Mouse (Mus musculus): ENCODE measurements around the gene Gm20458. TPM values are rescaled to one million over a fixed set of nuclear protein-coding genes. Genes with fewer than 3 reads are reported as not detected.
A peak's percentile ranks its signal among the peaks of the same experiment; 100 is the strongest.

Gm20458 gene
- polyA plus RNA-seq, 1 experiment from 2014 or later, result 3.2 TPM

DNA sequence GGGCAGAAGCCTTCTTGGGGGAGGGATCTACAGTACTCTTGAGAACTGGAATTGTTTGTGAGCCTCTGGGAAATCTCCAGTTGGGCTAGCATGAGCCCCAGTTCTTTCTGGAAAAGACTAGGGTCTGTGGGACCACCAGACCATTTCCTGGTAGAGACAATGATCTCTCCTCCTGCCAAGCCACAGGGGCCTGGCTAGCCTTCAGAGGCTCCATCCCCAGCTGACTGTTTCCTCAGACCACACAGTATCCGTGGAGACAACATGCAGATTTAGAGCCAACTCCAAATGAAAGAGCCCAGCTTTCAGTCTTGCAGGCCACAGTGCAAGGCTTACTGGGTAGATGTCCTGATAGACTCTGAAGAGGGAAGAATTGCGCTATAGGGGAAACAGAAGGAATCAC, 33.4 kb downstream of the Gm20458 start:
- Histone ChIP-seq H3K27ac (ENCODE audit: low read depth, low read length) (no peak overlapping the region), H3K36me3 (ENCODE audit: control insufficient read depth, insufficient read depth, low read length) (no peaks in the 10 kb centered on the region), H3K9ac (ENCODE audit: low read length) (no peak overlapping the region), H3K4me2 (ENCODE audit: low read depth, low read length, severe bottlenecking) (no peak overlapping the region), H3K4me1 (replicated peaks; ENCODE audit: control insufficient read depth, insufficient read depth, low read length) (no peaks in the 10 kb centered on the region; the same call in 1 of the 2 replicates), H3K27me3 (ENCODE audit: control insufficient read depth, insufficient read depth, low read length) (no peaks in the 10 kb centered on the region), H3K4me3 (ENCODE audit: low read depth, low read length) (no peak overlapping the region), H3K9me3 (ENCODE audit: control insufficient read depth, low read length) (no peaks in the 10 kb centered on the region)
- ATAC-seq (replicated peaks; ENCODE audit: low FRiP score) (no peak), DNase-seq (ENCODE audit: low spot score) (no peak)
- WGBS, result 46% methylated on average over 2 of the region's 2 CpGs

DNA sequence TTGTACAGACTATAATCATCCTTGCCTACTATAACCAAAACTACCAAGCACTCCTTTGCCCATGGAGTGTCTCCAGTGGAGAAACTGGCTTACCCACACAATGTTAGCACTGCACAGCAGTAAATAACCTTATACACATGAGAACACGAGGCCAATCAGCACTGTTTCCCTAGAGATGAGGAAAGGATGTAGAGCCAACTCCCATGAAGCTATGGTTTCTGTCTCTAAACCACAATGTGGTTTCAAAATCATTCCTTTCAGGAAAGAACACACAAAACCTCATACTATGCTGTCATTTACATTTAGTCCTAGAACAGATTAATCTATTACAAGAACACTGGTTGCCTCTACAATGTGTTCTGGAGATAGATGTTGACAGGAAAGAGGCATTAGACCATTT, 35.6 kb downstream of the Gm20458 start:
- Histone ChIP-seq H3K4me1 (replicated peaks; ENCODE audit: control insufficient read depth, insufficient read depth, low read length) (no peaks in the 10 kb centered on the region; the same call in 1 of the 2 replicates), H3K27ac (ENCODE audit: low read depth, low read length) (no peak overlapping the region), H3K36me3 (ENCODE audit: control insufficient read depth, insufficient read depth, low read length) (peaks cover 3% of the 10 kb centered on the region; the same call in 1 of the 2 replicates), H3K4me3 (ENCODE audit: low read depth, low read length) (no peak overlapping the region; the same call in 1 of the 2 replicates), H3K9me3 (ENCODE audit: control insufficient read depth, low read length) (no peaks in the 10 kb centered on the region), H3K9ac (ENCODE audit: low read length) (no peak overlapping the region), H3K27me3 (ENCODE audit: control insufficient read depth, insufficient read depth, low read length) (no peaks in the 10 kb centered on the region), H3K4me2 (ENCODE audit: low read depth, low read length, severe bottlenecking) (no peak overlapping the region; the same call in 1 of the 2 replicates)
- no peak for ATAC-seq (replicated peaks; ENCODE audit: low FRiP score)
- WGBS, result 58% methylated on average over 1 of the region's 1 CpGs
- no peak for DNase-seq (ENCODE audit: low spot score)

DNA sequence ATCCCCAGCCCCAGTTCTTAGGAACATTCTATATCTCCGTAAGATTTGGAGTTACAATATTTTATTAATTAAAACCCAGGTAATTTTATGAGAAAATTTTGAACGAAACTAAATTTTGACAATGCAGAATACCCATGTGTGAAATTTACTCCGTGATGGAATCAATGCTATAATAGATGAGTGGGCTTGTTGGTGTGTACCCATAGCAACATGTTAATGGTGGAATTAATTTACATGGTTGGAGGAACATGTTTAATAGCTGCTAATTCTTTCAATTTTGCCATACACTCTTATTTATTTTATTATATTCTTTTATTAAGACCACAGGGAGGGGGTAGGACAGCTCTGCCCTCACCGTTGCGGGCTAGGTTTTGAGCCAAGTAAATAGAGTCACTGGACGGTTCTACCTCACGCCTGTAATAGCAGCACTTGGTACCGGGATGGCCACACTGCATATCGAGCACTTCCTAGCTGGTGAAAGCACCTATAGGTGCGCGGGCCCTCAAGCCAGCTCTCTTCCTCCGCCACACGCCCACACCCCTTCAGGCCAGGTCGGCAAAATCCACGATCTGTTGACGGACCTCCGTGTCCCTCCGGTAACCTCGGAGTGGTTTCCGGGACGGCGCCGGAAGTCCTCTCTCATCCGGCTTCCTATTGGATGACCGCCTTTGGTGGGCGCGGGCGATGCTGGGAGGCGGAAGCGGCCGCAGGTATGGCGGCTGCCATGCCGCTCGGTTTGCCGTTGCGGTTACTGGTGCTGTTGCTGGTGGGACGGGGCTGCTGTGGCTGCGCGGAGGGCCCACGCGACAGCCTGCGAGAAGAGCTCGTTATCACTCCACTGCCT, 36.3 kb downstream of the Gm20458 start, which contains the start of gene Pigt:
Gene Pigt (plus strand): TSS at position 674 of the 844 bp plus-strand sequence.
- Histone ChIP-seq H3K4me3 (ENCODE audit: low read depth, low read length) (peak within 1 kb of the TSS; percentile 88), H3K36me3 (ENCODE audit: control insufficient read depth, insufficient read depth, low read length) (peaks cover 3% of the 10 kb centered on the region), H3K4me1 (replicated peaks; ENCODE audit: control insufficient read depth, insufficient read depth, low read length) (no peaks in the 10 kb centered on the region; the same call in 1 of the 2 replicates), H3K27ac (ENCODE audit: low read depth, low read length) (no peak within 1 kb of the TSS), H3K9me3 (ENCODE audit: control insufficient read depth, low read length) (no peaks in the 10 kb centered on the region), H3K27me3 (ENCODE audit: control insufficient read depth, insufficient read depth, low read length) (no peaks in the 10 kb centered on the region), H3K4me2 (ENCODE audit: low read depth, low read length, severe bottlenecking) (peak within 1 kb of the TSS; percentile 91), H3K9ac (ENCODE audit: low read length) (peak within 1 kb of the TSS; percentile 67)
- 4% methylated on average over 43 of the region's 43 CpGs for WGBS
- ATAC-seq (replicated peaks; ENCODE audit: low FRiP score) (peak; percentile 95), DNase-seq (ENCODE audit: low spot score) (peak; percentile 88)

DNA sequence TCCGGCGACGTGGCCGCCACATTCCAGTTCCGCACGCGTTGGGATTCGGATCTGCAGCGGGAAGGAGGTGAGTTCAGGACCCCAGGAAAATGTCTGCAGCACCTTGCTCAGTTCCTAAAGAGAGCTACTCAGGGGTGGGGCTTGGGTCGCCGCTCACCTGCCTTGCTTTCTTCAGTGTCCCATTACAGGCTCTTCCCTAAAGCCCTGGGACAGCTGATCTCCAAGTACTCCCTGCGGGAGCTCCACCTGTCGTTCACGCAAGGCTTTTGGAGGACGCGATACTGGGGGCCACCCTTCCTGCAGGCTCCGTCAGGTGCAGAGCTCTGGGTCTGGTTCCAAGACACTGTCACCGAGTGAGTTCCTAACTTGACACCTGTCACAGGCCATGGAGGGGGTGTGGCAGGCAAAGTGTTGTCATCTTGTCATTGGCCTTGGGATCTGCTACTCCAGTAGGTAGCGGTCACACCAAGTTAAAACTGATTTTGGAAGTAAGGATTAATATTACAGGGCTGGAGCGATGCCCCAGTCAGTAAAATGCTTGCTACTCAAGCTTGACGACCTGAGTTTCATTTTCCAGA, 37.0 kb downstream of the Gm20458 start:
- H3K4me3 ChIP-seq (ENCODE audit: low read depth, low read length), result peak overlapping the region; percentile 88
- H3K27ac ChIP-seq (ENCODE audit: low read depth, low read length), result no peak overlapping the region
- H3K4me2 ChIP-seq (ENCODE audit: low read depth, low read length, severe bottlenecking), result peak overlapping the region; percentile 91
- H3K9ac ChIP-seq (ENCODE audit: low read length), result peak overlapping the region; percentile 67
- no peaks in the 10 kb centered on the region for H3K27me3 ChIP-seq (ENCODE audit: control insufficient read depth, insufficient read depth, low read length)
- no peaks in the 10 kb centered on the region; the same call in 1 of the 2 replicates for H3K4me1 ChIP-seq (replicated peaks; ENCODE audit: control insufficient read depth, insufficient read depth, low read length)
- no peak for DNase-seq (ENCODE audit: low spot score)
- H3K36me3 ChIP-seq (ENCODE audit: control insufficient read depth, insufficient read depth, low read length), result peaks cover 5% of the 10 kb centered on the region
- WGBS, result 5% methylated on average over 21 of the region's 21 CpGs
- H3K9me3 ChIP-seq (ENCODE audit: control insufficient read depth, low read length), result no peaks in the 10 kb centered on the region
- ATAC-seq (replicated peaks; ENCODE audit: low FRiP score), result peak; percentile 38

DNA sequence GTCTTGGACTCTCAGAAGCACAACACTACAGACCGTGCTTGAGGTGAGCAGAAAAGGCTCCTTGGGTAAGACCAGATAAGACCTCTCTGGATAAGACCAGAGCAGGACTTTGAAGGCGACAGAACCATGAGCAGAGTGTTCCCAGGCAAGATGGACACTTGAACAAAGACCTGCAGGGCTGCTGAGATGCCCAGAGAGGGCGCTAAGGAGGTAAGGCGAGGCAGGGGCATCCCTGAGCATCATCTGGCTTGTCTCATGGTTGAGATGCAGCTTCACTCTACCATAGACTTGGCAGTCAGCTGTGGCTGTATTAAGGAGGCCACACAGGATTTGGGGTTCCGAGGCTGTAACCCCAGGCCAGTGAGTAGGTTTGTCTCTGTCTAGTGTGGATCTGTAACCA, 38.5 kb downstream of the Gm20458 start:
- no peak overlapping the region for H3K9ac ChIP-seq (ENCODE audit: low read length)
- no peaks in the 10 kb centered on the region for H3K9me3 ChIP-seq (ENCODE audit: control insufficient read depth, low read length)
- H3K4me3 ChIP-seq (ENCODE audit: low read depth, low read length), result no peak overlapping the region
- no peaks in the 10 kb centered on the region; the same call in 1 of the 2 replicates for H3K4me1 ChIP-seq (replicated peaks; ENCODE audit: control insufficient read depth, insufficient read depth, low read length)
- 72% methylated on average over 5 of the region's 5 CpGs for WGBS
- DNase-seq (ENCODE audit: low spot score), result no peak
- H3K27ac ChIP-seq (ENCODE audit: low read depth, low read length), result no peak overlapping the region
- peaks cover 13% of the 10 kb centered on the region for H3K36me3 ChIP-seq (ENCODE audit: control insufficient read depth, insufficient read depth, low read length)
- no peak for ATAC-seq (replicated peaks; ENCODE audit: low FRiP score)
- H3K4me2 ChIP-seq (ENCODE audit: low read depth, low read length, severe bottlenecking), result no peak overlapping the region
- H3K27me3 ChIP-seq (ENCODE audit: control insufficient read depth, insufficient read depth, low read length), result no peaks in the 10 kb centered on the region

DNA sequence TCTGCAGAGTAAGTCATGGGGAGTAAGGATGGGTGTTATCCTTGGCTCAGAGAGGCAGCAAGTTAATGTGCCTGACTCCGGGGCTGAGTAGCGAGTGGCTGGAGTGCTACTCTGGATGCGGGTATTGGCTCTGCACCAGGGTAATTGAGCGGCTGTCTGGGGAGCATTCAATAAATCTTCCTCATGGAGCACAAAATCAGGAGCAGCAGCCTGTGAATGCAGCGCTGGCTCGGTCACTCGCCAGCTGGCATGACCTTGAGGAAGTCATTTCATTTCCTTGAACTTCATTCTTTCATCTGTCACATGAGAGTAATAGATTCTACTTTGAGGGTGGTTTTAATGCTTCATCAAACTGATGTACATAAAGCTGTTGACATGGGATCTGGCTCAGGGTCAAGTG, 39.7 kb downstream of the Gm20458 start:
- ATAC-seq (replicated peaks; ENCODE audit: low FRiP score), result no peak
- 92% methylated on average over 7 of the region's 7 CpGs for WGBS
- peaks cover 19% of the 10 kb centered on the region for H3K36me3 ChIP-seq (ENCODE audit: control insufficient read depth, insufficient read depth, low read length)

DNA sequence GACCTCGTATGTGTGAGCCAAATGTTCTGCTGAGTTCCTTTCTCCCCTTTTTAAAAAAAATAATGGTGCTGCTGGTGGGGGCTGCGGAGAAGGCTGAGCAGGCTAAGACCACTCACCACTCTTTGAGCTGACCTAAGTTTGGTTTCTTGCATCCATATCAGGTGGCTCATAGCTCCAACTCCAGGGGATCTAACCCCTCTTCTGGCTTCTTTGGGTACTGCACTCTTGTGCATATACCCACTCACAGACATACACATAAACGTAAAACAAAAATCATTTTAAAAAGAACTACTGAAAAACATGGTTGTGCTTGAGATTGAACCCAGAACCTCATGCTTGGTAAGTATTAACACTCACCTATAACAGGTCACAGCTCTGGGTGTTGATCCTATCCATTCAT, 44.2 kb downstream of the Gm20458 start:
- no peak for ATAC-seq (replicated peaks; ENCODE audit: low FRiP score)
- H3K4me3 ChIP-seq (ENCODE audit: low read depth, low read length), result no peak overlapping the region
- DNase-seq (ENCODE audit: low spot score), result no peak
- H3K4me1 ChIP-seq (replicated peaks; ENCODE audit: control insufficient read depth, insufficient read depth, low read length), result no peaks in the 10 kb centered on the region
- WGBS, result 98% methylated on average over 3 of the region's 3 CpGs
- H3K9ac ChIP-seq (ENCODE audit: low read length), result no peak overlapping the region
- no peak overlapping the region for H3K4me2 ChIP-seq (ENCODE audit: low read depth, low read length, severe bottlenecking)
- H3K36me3 ChIP-seq (ENCODE audit: control insufficient read depth, insufficient read depth, low read length), result peaks cover 21% of the 10 kb centered on the region
- H3K27me3 ChIP-seq (ENCODE audit: control insufficient read depth, insufficient read depth, low read length), result no peaks in the 10 kb centered on the region
- H3K27ac ChIP-seq (ENCODE audit: low read depth, low read length), result no peak overlapping the region
- peaks cover 3% of the 10 kb centered on the region; the same call in 1 of the 2 replicates for H3K9me3 ChIP-seq (ENCODE audit: control insufficient read depth, low read length)

More for the DNA sequence above, 39.7 kb downstream of the Gm20458 start:
- DNase-seq (ENCODE audit: low spot score), result no peak
- H3K27me3 ChIP-seq (ENCODE audit: control insufficient read depth, insufficient read depth, low read length), result no peaks in the 10 kb centered on the region
- no peaks in the 10 kb centered on the region; the same call in 1 of the 2 replicates for H3K4me1 ChIP-seq (replicated peaks; ENCODE audit: control insufficient read depth, insufficient read depth, low read length)
- no peak overlapping the region for H3K27ac ChIP-seq (ENCODE audit: low read depth, low read length)
- no peak overlapping the region for H3K4me3 ChIP-seq (ENCODE audit: low read depth, low read length)
- no peak overlapping the region for H3K4me2 ChIP-seq (ENCODE audit: low read depth, low read length, severe bottlenecking)
- peaks cover 3% of the 10 kb centered on the region; the same call in 1 of the 2 replicates for H3K9me3 ChIP-seq (ENCODE audit: control insufficient read depth, low read length)
- no peak overlapping the region for H3K9ac ChIP-seq (ENCODE audit: low read length)

DNA sequence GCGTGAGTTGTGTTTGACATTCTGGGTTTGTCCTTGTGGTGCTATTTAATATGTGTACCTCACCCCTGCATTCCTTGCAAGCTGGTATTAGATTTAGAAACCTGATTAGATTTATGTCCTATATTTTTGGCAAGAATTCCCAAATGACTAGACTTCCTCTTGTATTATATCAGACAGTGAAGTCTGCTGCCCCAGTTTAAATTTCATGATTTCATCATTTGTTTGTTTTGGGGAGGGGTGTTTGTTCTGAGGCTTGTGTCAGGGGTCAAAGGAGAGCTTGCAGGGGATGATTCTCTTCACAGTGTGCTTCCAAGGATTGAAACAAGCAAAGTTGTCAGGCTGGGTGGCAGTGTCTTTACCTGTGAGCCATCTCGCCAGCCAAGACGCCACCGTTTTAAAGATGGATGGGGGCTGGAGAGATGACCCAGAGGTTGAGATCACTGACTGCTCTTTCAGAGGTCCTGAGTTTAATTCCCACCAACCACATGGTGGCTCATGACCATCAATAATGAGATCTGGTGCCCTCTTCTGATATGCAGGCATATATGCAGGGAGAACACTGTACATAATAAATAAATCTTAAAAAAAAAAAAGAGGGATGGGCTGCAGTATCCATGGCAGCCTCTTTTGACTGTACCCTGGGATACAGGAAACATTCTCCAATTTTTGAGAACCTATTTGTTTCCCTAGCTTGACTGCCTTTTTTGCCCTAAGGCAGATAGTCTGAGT, 45.0 kb downstream of the Gm20458 start:
- no peak overlapping the region for H3K27ac ChIP-seq (ENCODE audit: low read depth, low read length)
- WGBS, result 92% methylated on average over 4 of the region's 4 CpGs
- H3K4me2 ChIP-seq (ENCODE audit: low read depth, low read length, severe bottlenecking), result no peak overlapping the region
- no peak overlapping the region for H3K4me3 ChIP-seq (ENCODE audit: low read depth, low read length)
- H3K4me1 ChIP-seq (replicated peaks; ENCODE audit: control insufficient read depth, insufficient read depth, low read length), result no peaks in the 10 kb centered on the region
- H3K36me3 ChIP-seq (ENCODE audit: control insufficient read depth, insufficient read depth, low read length), result peaks cover 21% of the 10 kb centered on the region
- no peak for DNase-seq (ENCODE audit: low spot score)
- no peak for ATAC-seq (replicated peaks; ENCODE audit: low FRiP score)
- H3K9ac ChIP-seq (ENCODE audit: low read length), result no peak overlapping the region
- peaks cover 3% of the 10 kb centered on the region; the same call in 1 of the 2 replicates for H3K9me3 ChIP-seq (ENCODE audit: control insufficient read depth, low read length)
- H3K27me3 ChIP-seq (ENCODE audit: control insufficient read depth, insufficient read depth, low read length), result no peaks in the 10 kb centered on the region

Data from forebrain, embryonic 11.5 days (tissue).